Mouse (Mus musculus) myocyte (in vitro differentiated cells): ENCODE measurements around the gene Nudt15. TPM values are rescaled to one million over a fixed set of nuclear protein-coding genes. Genes with fewer than 3 reads are reported as not detected.

ENCODE experiments used
- H3K27me3 ChIP-seq: one replicate; pipeline ENCODE4 v1.6.1; 2011; ENCODE audit not compliant: control insufficient read depth, insufficient read depth, insufficient read length
- H3K36me3 ChIP-seq: one replicate; pipeline ENCODE4 v1.6.1; 2011; ENCODE audit not compliant: control insufficient read depth, insufficient read depth
- H3K4me2 ChIP-seq: one replicate; pipeline ENCODE4 v1.6.1; 2011; ENCODE audit warnings: low read depth, control low read depth
- H3K4me3 ChIP-seq: one replicate; pipeline ENCODE4 v1.5.1; 2011; ENCODE audit warnings: mild to moderate bottlenecking, control low read depth, moderate library complexity
- H3K79me2 ChIP-seq: one replicate; pipeline ENCODE4 v1.6.1; 2011; ENCODE audit not compliant: control insufficient read depth, insufficient read depth
- H3ac ChIP-seq: one replicate; pipeline ENCODE4 v1.6.1; 2011; ENCODE audit not compliant: control insufficient read depth, insufficient read length
- CEBPB ChIP-seq: IDR thresholded peaks from 2 replicates; pipeline ENCODE4 v1.6.1; 2011; ENCODE audit warnings: mild to moderate bottlenecking, moderate library complexity; ENCODE audit not compliant: poor library complexity, insufficient read depth, severe bottlenecking
- E2F4 ChIP-seq: IDR thresholded peaks from one replicate; pipeline ENCODE4 v1.6.1; 2011; ENCODE audit warnings: mild to moderate bottlenecking, control low read depth, moderate library complexity; ENCODE audit not compliant: insufficient read depth
- MAX ChIP-seq: IDR thresholded peaks from one replicate; pipeline ENCODE4 v1.6.1; 2011; ENCODE audit warnings: low read depth, mild to moderate bottlenecking, control low read depth
- MYOD1 ChIP-seq, 3 experiments: IDR thresholded peaks; one replicate each; pipeline ENCODE4 v1.6.1; 2011; ENCODE audit warnings: control low read depth in 2 of 3, low read depth in 2 of 3, mild to moderate bottlenecking in 2 of 3, moderate library complexity in 1 of 3; ENCODE audit not compliant: insufficient read length in 2 of 3, control insufficient read depth in 1 of 3
- MYOG ChIP-seq, 3 experiments: IDR thresholded peaks; one replicate each; pipeline ENCODE4 v1.6.1; 2011; ENCODE audit warnings: control low read depth in 2 of 3, low read depth in 2 of 3, mild to moderate bottlenecking in 2 of 3; ENCODE audit not compliant: insufficient read length in 2 of 3, control insufficient read depth in 1 of 3, insufficient read depth in 1 of 3
- POLR2A ChIP-seq: IDR thresholded peaks from one replicate; pipeline ENCODE4 v1.6.1; 2011; ENCODE audit warnings: low read depth, mild to moderate bottlenecking, control low read depth, moderate library complexity; ENCODE audit not compliant: insufficient read length
- POLR2AphosphoS2 ChIP-seq: IDR thresholded peaks from one replicate; pipeline ENCODE4 v1.6.1; 2011; ENCODE audit warnings: low read depth, control low read depth; ENCODE audit not compliant: insufficient read length
- REST ChIP-seq: IDR thresholded peaks from one replicate; pipeline ENCODE4 v1.6.1; 2011; ENCODE audit warnings: mild to moderate bottlenecking, control low read depth, moderate library complexity; ENCODE audit not compliant: insufficient read depth, insufficient read length
- SRF ChIP-seq: IDR thresholded peaks from one replicate; pipeline ENCODE4 v1.6.1; 2011; ENCODE audit warnings: low read depth; ENCODE audit not compliant: control insufficient read depth, insufficient read length
- TCF12 ChIP-seq: IDR thresholded peaks from one replicate; pipeline ENCODE4 v1.6.1; 2011; ENCODE audit warnings: mild to moderate bottlenecking, control low read depth; ENCODE audit not compliant: poor library complexity, insufficient read depth, severe bottlenecking
- TCF3 ChIP-seq: IDR thresholded peaks from one replicate; pipeline ENCODE4 v1.6.1; 2011; ENCODE audit warnings: low read depth, control low read depth; ENCODE audit not compliant: insufficient read length
- USF1 ChIP-seq: IDR thresholded peaks from one replicate; pipeline ENCODE4 v1.6.1; 2011; ENCODE audit warnings: low read depth, mild to moderate bottlenecking, control low read depth, moderate library complexity
- polyA plus RNA-seq: library from polyadenylated mRNA; unstranded; fragments of >200 nt; fragmentation: generic; extraction: Trizol; gene quantifications from one replicate; pipeline ENCODE4 v1.2.1, GENCODE M21; 2012; ENCODE audit warnings: missing spikeins

Gene Nudt15
- polyA plus RNA-seq, 1 experiment, result 2.0 TPM

- H3K27me3 ChIP-seq, result no peaks in the 10 kb centered on the region
- H3K79me2 ChIP-seq, result peaks cover 23% of the 10 kb centered on the region
- peaks cover under 1% of the 10 kb centered on the region for H3K36me3 ChIP-seq
- H3ac ChIP-seq, result no peak overlapping the region
- H3K4me3 ChIP-seq, result no peak overlapping the region
- no peak for TF ChIP-seq E2F4
- no peak for TF ChIP-seq TCF12
- TF ChIP-seq POLR2AphosphoS2, result no peak
- TF ChIP-seq USF1, result no peak
- TF ChIP-seq MYOG (IDR thresholded peaks at IDR 0.05; ENCODE audit: control insufficient read depth in 1 of 3, insufficient read depth in 1 of 3, insufficient read length in 2 of 3, low read depth in 2 of 3), result no peak
- no peak for TF ChIP-seq MYOD1 (IDR thresholded peaks at IDR 0.05; ENCODE audit: control insufficient read depth in 1 of 3, insufficient read length in 2 of 3, low read depth in 2 of 3)
- no peak overlapping the region for H3K4me2 ChIP-seq
Measured at GRCm38 (mm10) chr14:73550732-73551131, 2.7 kb upstream of the Nudt15 start.

GRCm38 (mm10) chr14:73550291-73550690, 2.2 kb upstream of the Nudt15 start:
- H3K4me3 ChIP-seq, result no peak overlapping the region
- no peak overlapping the region for H3ac ChIP-seq
- no peak for TF ChIP-seq TCF12
- TF ChIP-seq MYOD1 (IDR thresholded peaks at IDR 0.05; ENCODE audit: control insufficient read depth in 1 of 3, insufficient read length in 2 of 3, low read depth in 2 of 3), result no peak
- no peak for TF ChIP-seq E2F4
- TF ChIP-seq MYOG (IDR thresholded peaks at IDR 0.05; ENCODE audit: control insufficient read depth in 1 of 3, insufficient read depth in 1 of 3, insufficient read length in 2 of 3, low read depth in 2 of 3), result no peak
- no peak for TF ChIP-seq CEBPB
- H3K36me3 ChIP-seq, result no peaks in the 10 kb centered on the region
- no peak overlapping the region for H3K4me2 ChIP-seq
- peaks cover 18% of the 10 kb centered on the region for H3K79me2 ChIP-seq
- H3K27me3 ChIP-seq, result no peaks in the 10 kb centered on the region

- H3K27me3 ChIP-seq, result no peaks in the 10 kb centered on the region
- H3K4me3 ChIP-seq, result no peak overlapping the region
- no peak overlapping the region for H3K4me2 ChIP-seq
- no peak overlapping the region for H3ac ChIP-seq
- H3K79me2 ChIP-seq, result no peaks in the 10 kb centered on the region
- no peaks in the 10 kb centered on the region for H3K36me3 ChIP-seq
- TF ChIP-seq POLR2AphosphoS2 (no peak), TCF3 (no peak), POLR2A (no peak), MAX (no peak), CEBPB (no peak), SRF (no peak), USF1 (no peak)
Measured at GRCm38 (mm10) chr14:73547034-73547433, 1.0 kb downstream of the Nudt15 start.

- Histone ChIP-seq H3K79me2 (no peaks in the 10 kb centered on the region), H3K36me3 (no peaks in the 10 kb centered on the region), H3K4me3 (no peak overlapping the region), H3K4me2 (no peak overlapping the region), H3ac (no peak overlapping the region), H3K27me3 (peaks cover under 1% of the 10 kb centered on the region)
- TF ChIP-seq TCF12 (no peak), CEBPB (no peak), POLR2A (no peak), SRF (no peak), REST (no peak), MAX (no peak), MYOG (IDR thresholded peaks at IDR 0.05; ENCODE audit: control insufficient read depth in 1 of 3, insufficient read depth in 1 of 3, insufficient read length in 2 of 3, low read depth in 2 of 3) (no peak), USF1 (no peak), POLR2AphosphoS2 (no peak), E2F4 (no peak), MYOD1 (IDR thresholded peaks at IDR 0.05; ENCODE audit: control insufficient read depth in 1 of 3, insufficient read length in 2 of 3, low read depth in 2 of 3) (no peak), TCF3 (no peak)
Measured at GRCm38 (mm10) chr14:73543781-73544180, 4.3 kb downstream of the Nudt15 start.

GRCm38 (mm10) chr14:73535641-73536040, 12.4 kb downstream of the Nudt15 start:
- Histone ChIP-seq H3K4me2 (no peak overlapping the region), H3K4me3 (no peak overlapping the region), H3K79me2 (no peaks in the 10 kb centered on the region), H3K36me3 (no peaks in the 10 kb centered on the region), H3K27me3 (peaks cover 23% of the 10 kb centered on the region), H3ac (no peak overlapping the region)
- TF ChIP-seq MYOD1 (IDR thresholded peaks at IDR 0.05; ENCODE audit: control insufficient read depth in 1 of 3, insufficient read length in 2 of 3, low read depth in 2 of 3), result no peak
- no peak for TF ChIP-seq MYOG (IDR thresholded peaks at IDR 0.05; ENCODE audit: control insufficient read depth in 1 of 3, insufficient read depth in 1 of 3, insufficient read length in 2 of 3, low read depth in 2 of 3)
- TF ChIP-seq TCF12, result no peak
- no peak for TF ChIP-seq CEBPB
- TF ChIP-seq E2F4, result no peak
- TF ChIP-seq REST, result no peak
- no peak for TF ChIP-seq SRF
- TF ChIP-seq MAX, result no peak
- TF ChIP-seq USF1, result no peak
- no peak for TF ChIP-seq POLR2AphosphoS2
- no peak for TF ChIP-seq POLR2A
- TF ChIP-seq TCF3, result no peak
